Mouse (Mus musculus): ENCODE data around the gene March11. TPM values are rescaled to one million over a fixed set of nuclear protein-coding genes. Genes with fewer than 3 reads are reported as not detected.

Gene March11
- not detected in 2 replicates for polyA plus RNA-seq (2012; ENCODE audit: insufficient read depth, insufficient read length, missing spikeins)

DNA sequence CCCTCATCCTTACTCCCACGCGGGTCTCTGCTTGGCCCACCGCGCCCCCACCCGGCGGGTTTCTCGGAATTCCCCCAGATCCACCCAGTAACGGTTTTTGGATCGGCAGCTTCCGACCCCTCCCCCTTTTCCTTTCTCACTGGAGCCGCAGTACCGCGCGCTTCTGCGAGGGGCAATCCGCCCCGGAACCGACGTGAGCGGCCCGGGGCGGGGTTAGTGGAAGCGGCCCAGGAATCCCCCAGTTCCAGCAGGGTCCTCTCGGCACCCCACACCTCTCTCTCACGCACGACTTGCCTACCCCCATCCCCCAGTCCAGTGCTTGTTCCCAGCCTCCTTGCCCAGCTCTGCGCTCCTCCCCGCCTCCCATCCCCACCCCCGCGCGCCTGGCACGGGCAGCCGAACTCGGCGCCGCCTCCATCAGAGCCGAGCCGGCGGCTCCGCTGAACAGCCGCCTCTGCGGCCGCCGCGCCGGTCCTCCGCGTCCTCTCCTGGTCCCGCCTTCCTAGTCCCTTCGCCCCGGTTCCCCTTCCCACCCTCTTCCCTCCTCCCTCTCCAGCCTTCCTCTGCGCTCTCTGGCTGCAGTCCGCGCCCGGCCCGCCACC, at the start of gene March11:
Gene March11 (plus strand): TSS at position 420 of the 602 bp plus-strand sequence.
- Histone ChIP-seq H3K4me3 (ENCODE audit: insufficient read depth, low read length) (peak within 1 kb of the TSS; percentile 39), H3K4me1 (ENCODE audit: control insufficient read depth, insufficient read depth, low read length) (no peaks in the 10 kb centered on the region), H3K27ac (ENCODE audit: insufficient read depth, low read depth, low read length) (no peak within 1 kb of the TSS)
- TF ChIP-seq POLR2A (IDR thresholded peaks at IDR 0.05; ENCODE audit: borderline replicate concordance, low read depth, low read length) (no peak), CTCF (IDR thresholded peaks at IDR 0.05; ENCODE audit: low read depth, low read length) (no peak)

DNA sequence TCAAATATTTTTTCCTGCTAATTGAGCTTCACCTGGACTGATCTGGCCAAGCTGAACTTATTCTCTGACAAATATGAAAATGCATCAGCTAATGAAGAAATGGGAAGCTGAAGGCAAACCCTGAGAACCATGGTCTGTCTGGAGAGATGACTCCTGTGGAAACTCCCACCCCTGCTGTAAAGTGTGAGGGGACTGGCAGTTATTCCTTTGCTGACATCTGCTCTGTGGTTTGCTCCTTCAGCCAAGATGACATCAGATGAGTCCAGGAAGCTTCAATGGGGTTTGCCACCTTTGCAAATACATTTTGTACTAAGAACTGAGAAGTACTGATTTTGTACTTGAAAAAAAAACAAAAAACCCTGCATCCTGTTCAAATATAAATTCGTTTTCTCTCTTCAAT, 46.5 kb upstream of the March11 start:
- TF ChIP-seq POLR2A (IDR thresholded peaks at IDR 0.05; ENCODE audit: borderline replicate concordance, low read depth, low read length): no peak
- Histone ChIP-seq H3K27ac (ENCODE audit: insufficient read depth, low read depth, low read length) (no peak overlapping the region), H3K4me1 (ENCODE audit: control insufficient read depth, insufficient read depth, low read length) (no peaks in the 10 kb centered on the region), H3K4me3 (ENCODE audit: insufficient read depth, low read length) (no peak overlapping the region)

DNA sequence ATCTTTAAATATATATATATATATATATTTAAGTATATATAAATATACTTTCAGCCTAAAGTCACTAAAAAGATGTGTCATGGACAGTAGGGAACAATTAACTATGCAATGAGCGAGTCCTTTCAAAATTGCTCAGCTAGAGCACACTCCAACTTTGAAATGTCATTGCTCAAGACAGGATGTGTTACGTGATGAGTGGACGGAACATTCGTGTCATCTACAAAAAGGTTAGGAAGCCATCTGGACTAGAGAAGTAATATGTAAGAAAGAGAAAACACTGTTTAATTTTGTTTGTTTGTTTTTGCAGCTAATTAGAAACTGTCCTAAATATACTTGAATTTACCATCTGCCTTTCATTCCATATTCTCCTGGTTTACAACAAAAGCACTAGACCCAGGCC, 39.3 kb upstream of the March11 start:
- Histone ChIP-seq H3K27ac (ENCODE audit: insufficient read depth, low read depth, low read length) (no peak overlapping the region), H3K4me3 (ENCODE audit: insufficient read depth, low read length) (no peak overlapping the region), H3K4me1 (ENCODE audit: control insufficient read depth, insufficient read depth, low read length) (no peaks in the 10 kb centered on the region)
- TF ChIP-seq POLR2A (IDR thresholded peaks at IDR 0.05; ENCODE audit: borderline replicate concordance, low read depth, low read length) (no peak), CTCF (IDR thresholded peaks at IDR 0.05; ENCODE audit: low read depth, low read length) (no peak)

DNA sequence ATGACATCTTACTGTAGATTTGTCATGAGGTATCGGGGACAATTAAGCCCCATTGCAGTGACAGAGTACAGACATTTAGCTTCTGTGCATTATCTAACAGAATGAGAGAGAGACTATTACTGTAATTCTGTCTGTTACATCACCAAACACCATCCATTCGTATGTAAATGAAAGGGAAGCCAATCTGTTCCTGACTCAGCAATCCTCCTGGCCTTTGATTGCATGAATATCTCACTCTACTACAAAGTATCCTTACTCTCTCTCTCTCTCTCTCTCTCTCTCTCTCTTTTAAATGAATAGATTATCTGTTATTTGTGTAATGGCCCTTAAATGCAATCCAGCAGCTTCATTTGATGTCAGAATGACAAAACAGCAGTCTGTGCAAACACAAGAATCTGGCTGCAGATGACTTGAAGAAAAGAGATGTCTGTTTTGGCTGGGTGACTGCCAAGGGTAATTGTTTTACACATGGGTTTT, 32.8 kb upstream of the March11 start:
- Histone ChIP-seq H3K27ac (ENCODE audit: insufficient read depth, low read depth, low read length) (no peak overlapping the region), H3K4me3 (ENCODE audit: insufficient read depth, low read length) (no peak overlapping the region), H3K4me1 (ENCODE audit: control insufficient read depth, insufficient read depth, low read length) (no peaks in the 10 kb centered on the region)
- TF ChIP-seq CTCF (IDR thresholded peaks at IDR 0.05; ENCODE audit: low read depth, low read length) (no peak), POLR2A (IDR thresholded peaks at IDR 0.05; ENCODE audit: borderline replicate concordance, low read depth, low read length) (no peak)

DNA sequence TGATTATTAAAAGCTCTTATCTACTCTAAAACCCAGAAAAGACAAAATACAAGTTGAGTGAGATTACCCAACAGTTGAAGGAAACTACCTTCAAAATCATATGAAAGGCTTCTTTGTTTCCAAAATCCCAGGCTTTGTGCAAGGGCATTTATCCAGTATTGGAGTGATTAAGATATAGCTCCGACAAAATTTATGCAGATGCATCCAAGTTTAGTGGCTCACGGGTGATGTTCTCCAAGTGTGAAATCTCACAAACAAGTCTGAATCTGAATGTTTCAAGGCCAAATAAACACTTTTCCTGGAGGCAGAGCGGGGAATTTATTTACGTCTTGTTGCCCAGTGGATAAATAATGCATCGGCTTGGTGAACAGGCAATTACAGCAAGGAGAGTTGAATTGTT, 32.2 kb upstream of the March11 start:
- Histone ChIP-seq H3K4me3 (ENCODE audit: insufficient read depth, low read length) (no peak overlapping the region), H3K27ac (ENCODE audit: insufficient read depth, low read depth, low read length) (no peak overlapping the region), H3K4me1 (ENCODE audit: control insufficient read depth, insufficient read depth, low read length) (no peaks in the 10 kb centered on the region)
- TF ChIP-seq CTCF (IDR thresholded peaks at IDR 0.05; ENCODE audit: low read depth, low read length) (no peak), POLR2A (IDR thresholded peaks at IDR 0.05; ENCODE audit: borderline replicate concordance, low read depth, low read length) (no peak)

DNA sequence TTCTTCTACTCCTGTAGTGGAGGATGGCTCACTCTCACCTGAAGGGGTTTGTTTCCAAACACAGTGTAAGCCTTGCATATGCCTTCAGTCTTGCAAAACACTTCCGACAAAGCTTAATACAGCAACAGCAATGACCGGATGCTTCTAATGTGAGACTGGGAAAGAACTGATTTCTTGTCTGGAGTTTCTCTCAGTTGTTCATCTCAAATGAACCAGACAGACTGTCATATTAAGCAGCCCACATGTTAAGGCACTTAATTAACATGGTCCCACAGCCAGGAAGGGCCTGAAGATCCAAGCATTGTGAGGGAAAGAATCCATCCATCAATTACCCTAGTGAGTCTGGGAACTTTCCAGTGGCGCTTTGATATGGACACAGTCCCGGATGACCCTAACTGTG, 17.0 kb upstream of the March11 start:
- no peak overlapping the region for H3K4me3 ChIP-seq (ENCODE audit: insufficient read depth, low read length)
- H3K27ac ChIP-seq (ENCODE audit: insufficient read depth, low read depth, low read length): no peak overlapping the region
- TF ChIP-seq CTCF (IDR thresholded peaks at IDR 0.05; ENCODE audit: low read depth, low read length) (no peak), POLR2A (IDR thresholded peaks at IDR 0.05; ENCODE audit: borderline replicate concordance, low read depth, low read length) (no peak)
- H3K4me1 ChIP-seq (ENCODE audit: control insufficient read depth, insufficient read depth, low read length): no peaks in the 10 kb centered on the region

DNA sequence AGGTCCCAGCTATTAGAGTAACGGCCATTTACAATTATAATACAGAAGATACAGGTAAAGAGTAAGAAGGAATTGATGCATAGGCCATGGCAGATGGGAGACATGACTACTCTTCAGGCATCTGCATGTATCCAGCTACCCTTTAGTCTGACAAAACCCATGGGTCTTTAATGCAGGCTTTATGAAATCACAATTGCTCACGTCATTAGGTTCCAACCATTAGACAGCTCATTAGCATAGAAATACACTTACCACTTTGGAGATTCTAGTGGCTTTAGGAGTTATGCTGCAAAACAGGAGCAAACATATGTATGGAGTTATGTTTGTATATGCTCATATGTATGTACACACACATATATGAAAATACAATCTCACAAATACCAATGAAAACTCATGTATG, 16.0 kb upstream of the March11 start:
- Histone ChIP-seq H3K4me3 (ENCODE audit: insufficient read depth, low read length) (no peak overlapping the region), H3K4me1 (ENCODE audit: control insufficient read depth, insufficient read depth, low read length) (no peaks in the 10 kb centered on the region), H3K27ac (ENCODE audit: insufficient read depth, low read depth, low read length) (no peak overlapping the region)
- TF ChIP-seq CTCF (IDR thresholded peaks at IDR 0.05; ENCODE audit: low read depth, low read length) (no peak), POLR2A (IDR thresholded peaks at IDR 0.05; ENCODE audit: borderline replicate concordance, low read depth, low read length) (no peak)

DNA sequence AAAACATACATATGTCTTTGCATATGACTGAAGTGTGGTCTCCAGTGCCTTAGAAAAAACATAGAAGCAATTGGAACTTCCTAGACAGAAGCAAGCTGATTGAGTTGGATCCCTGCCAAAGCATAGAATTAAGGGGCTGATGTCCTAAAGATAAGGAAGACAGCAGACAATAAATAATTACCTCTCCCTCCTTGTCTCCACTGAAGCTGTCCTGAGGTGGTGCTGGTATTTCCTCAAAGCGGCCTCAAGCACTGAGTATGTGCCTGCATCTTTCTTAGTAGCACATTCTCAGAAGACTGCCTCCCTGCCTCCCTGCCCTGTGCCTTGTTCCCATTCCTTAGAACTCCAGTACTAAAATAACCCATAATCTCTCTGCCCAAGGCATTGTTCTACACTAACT, 15.6 kb upstream of the March11 start:
- H3K27ac ChIP-seq (ENCODE audit: insufficient read depth, low read depth, low read length): no peak overlapping the region
- no peak overlapping the region for H3K4me3 ChIP-seq (ENCODE audit: insufficient read depth, low read length)
- H3K4me1 ChIP-seq (ENCODE audit: control insufficient read depth, insufficient read depth, low read length): no peaks in the 10 kb centered on the region
- TF ChIP-seq POLR2A (IDR thresholded peaks at IDR 0.05; ENCODE audit: borderline replicate concordance, low read depth, low read length) (no peak), CTCF (IDR thresholded peaks at IDR 0.05; ENCODE audit: low read depth, low read length) (no peak)

DNA sequence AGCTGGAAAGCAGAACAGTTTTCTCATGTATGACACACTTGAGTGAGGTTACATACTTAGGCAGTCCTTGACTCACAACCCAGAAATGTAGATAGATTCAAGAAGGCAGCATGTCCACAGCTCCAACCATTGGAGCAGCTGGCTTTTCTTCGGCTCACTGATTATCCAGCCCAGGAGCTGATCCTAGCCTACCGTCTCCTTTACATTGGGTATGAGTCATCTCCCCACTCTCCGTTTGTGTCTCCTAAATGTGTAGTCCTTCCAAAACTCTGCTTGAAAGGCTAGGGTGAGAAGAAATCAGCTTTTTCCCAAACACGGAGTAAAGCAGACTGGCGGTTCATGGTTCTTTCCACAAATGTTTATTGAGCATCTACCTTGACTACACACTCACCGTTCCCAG, 10.2 kb upstream of the March11 start:
- TF ChIP-seq CTCF (IDR thresholded peaks at IDR 0.05; ENCODE audit: low read depth, low read length) (no peak), POLR2A (IDR thresholded peaks at IDR 0.05; ENCODE audit: borderline replicate concordance, low read depth, low read length) (no peak)

DNA sequence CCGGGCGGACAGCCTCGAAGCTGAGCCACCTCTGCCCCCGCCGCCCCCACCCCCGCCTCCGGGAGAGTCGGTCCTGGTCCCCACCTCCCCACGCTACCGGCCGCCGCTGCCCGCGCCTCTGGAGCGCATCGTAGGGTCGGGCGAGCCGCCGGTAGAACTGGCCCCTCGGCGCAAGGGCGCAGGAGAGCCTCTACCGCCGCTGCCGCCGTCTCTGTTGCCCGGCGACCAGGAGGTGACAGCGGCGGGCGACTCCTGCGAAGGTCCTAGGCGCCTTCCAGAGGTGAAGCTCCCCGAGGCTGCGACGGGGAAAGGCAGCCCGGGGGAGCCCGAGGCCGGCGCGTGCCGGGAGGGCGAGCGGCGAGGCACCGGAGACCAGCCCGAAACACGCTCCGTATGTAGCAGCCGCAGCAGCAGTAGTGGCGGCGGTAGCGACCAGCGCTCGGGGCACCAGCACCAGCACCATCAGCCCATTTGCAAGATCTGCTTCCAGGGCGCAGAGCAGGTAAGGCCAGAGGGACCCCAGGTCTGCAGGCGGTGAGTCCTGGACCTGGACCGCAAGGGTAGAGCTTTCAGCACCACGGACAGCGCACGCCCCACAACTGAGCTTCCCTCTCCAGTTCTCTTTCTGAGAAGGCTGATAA, 563 bp downstream of the March11 start:
- no peaks in the 10 kb centered on the region for H3K4me1 ChIP-seq (ENCODE audit: control insufficient read depth, insufficient read depth, low read length)
- TF ChIP-seq POLR2A (IDR thresholded peaks at IDR 0.05; ENCODE audit: borderline replicate concordance, low read depth, low read length) (no peak), CTCF (IDR thresholded peaks at IDR 0.05; ENCODE audit: low read depth, low read length) (no peak)
- peak overlapping the region; percentile 39 for H3K4me3 ChIP-seq (ENCODE audit: insufficient read depth, low read length)
- H3K27ac ChIP-seq (ENCODE audit: insufficient read depth, low read depth, low read length): no peak overlapping the region

More for the DNA sequence above, 10.2 kb upstream of the March11 start:
- Histone ChIP-seq H3K4me1 (ENCODE audit: control insufficient read depth, insufficient read depth, low read length) (no peaks in the 10 kb centered on the region), H3K4me3 (ENCODE audit: insufficient read depth, low read length) (no peak overlapping the region), H3K27ac (ENCODE audit: insufficient read depth, low read depth, low read length) (no peak overlapping the region)

Measured in bone marrow macrophage, adult 2 months (primary cell).